Mouse (Mus musculus): ENCODE data around the gene Ccdc92.

- TF ChIP-seq CTCF (IDR thresholded peaks at IDR 0.05; ENCODE audit: low read depth): no peak
- TF ChIP-seq EP300 (IDR thresholded peaks at IDR 0.05; ENCODE audit: low read depth): no peak
Observed at GRCm38 (mm10) chr5:124879801-124880200, 17.6 kb upstream of the Ccdc92 start.

Measured in heart, postnatal 0 days (tissue).